Mouse (Mus musculus) cortical plate, adult 2 months (tissue): Measurements from ENCODE around the gene Ccdc69.

Source experiments
- CTCF ChIP-seq: fragments of 200-500 bp; IDR thresholded peaks from 2 replicates; pipeline ENCODE4 v1.5.1; 2011; ENCODE audit warnings: mild to moderate bottlenecking, control low read depth, low read length; ENCODE audit not compliant: insufficient read depth; ENCODE audit errors: extremely low read depth
- POLR2A ChIP-seq: fragments of 200-500 bp; IDR thresholded peaks from 2 replicates; pipeline ENCODE4 v1.6.1; 2011; ENCODE audit warnings: mild to moderate bottlenecking, low read length, control low read depth; ENCODE audit not compliant: insufficient read depth; ENCODE audit errors: extremely low read depth

DNA sequence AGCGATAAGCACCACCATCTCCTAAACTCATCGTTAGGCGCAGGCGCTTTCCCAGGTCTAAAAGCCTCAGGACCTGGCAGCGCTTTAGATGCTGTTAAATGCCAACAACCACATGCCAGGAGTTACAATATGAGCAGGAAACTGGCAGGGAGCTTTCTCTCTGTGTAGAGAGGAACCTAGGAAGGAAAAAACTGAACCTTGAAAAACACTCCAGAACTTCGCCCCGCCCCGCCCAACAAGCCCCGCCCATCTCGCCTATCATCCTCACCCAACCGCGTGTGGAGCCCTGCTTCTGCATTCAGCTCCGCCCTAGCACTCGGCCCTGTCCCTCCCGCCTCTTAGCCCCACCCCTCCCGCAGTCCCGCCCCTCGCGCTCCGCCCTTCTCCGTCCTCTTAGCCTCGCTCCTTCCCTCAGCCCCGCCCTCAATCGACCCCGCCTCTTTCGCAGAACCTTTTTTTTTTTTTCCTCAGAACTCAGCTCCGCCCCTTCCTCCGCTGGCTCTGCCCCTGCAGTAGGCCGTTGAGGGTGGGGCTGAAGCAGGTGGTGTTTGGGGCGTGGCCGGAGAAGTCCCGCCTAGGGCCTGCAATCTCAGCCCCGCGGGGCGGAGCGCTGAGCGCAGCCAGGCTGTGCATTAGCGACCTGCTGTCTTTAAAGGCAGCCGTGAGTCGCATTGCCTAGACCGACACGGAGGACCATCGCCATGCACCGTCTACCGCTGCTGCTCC is 19.7 kb upstream of the Ccdc69 start, which contains the start of gene Gm2a:
- TF ChIP-seq CTCF (no peak), POLR2A (peak; percentile 98)
